Mouse (Mus musculus) C3H10T1/2 (cell line): ENCODE data around the gene 1110008L16Rik. TPM values are rescaled to one million over a fixed set of nuclear protein-coding genes. Genes with fewer than 3 reads are reported as not detected.

Experiments used
- polyA plus RNA-seq, 2 experiments: library from polyadenylated mRNA; unstranded; fragments of >200 nt; fragmentation: generic; extraction: Trizol; gene quantifications; one replicate each; pipeline ENCODE4 v1.2.1; 2012; ENCODE audit warnings: missing spikeins in 2 of 2

1110008L16Rik gene
- 10 to 100 TPM in 1 of 2 experiments, 1 to 10 TPM in 1; 4.0 to 10.8 TPM for polyA plus RNA-seq

DNA sequence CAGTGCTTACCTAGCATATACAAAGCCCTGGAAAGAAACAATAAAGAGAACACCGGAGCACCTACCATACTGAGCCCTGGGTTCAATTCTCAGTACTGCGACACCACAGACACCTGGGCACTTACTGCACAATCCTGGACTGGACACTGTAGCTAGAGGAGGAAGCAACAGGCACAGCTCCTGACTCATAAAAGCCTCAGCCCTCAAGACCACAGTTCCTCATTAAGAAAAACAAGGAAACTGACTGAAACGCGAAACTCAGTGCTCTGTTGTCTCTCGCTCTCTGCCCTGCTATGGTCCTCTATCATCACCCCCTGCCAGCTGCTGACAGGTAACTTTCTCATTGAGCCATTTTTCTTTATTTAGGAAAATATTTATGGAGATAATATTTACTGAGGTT is at the start of gene 1110008L16Rik:
Gene 1110008L16Rik (plus strand): TSS at position 242 of the 400 bp plus-strand sequence.

DNA sequence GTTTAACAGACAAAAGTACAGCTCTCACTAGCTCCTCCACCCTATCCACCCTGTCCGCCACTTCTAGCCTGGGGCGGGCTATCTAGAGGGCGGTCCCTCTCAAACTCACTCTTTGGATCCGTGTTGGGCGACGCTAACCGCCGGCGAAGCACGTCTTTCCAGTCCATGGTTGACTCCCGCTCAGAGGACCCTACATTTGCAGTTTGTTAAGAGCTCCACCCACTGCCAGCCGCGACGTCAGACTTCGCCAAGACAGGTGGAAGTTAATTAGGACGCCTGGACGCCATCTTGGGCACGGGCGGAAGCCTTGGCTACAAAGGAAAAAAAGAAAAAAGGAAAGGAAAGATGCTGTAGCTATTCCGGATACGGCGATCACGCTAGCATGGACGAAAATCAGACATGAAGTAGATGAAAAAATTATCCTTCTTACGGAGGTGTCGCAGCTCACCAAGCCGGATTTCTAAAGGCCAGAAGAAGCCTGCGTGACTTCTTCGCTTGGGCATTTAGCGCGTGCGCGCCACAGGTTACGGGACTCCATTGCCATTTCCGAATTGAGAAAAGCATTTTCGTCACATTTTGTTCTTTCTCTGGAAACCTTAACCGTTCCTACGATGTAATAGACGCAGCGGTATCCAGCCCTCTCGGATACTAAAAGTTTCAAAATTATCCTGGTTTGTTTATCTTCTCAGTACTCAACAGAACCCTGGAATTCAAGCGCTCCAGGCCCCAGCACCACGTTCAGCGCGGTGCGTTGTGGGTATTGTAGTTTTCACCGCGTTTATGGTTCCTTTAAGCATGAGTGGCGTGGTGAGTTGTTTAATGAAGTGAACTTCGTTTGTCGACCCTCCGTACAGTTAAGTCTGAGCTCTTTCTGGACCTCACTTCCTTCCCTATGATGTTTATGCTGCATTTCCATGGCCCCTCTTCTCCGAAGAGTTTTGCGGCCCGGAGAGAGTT is 3.4 kb downstream of the 1110008L16Rik start, which contains the start of gene Ppp2r3c:
Gene Ppp2r3c (minus strand): TSS at position 514 of the 957 bp plus-strand sequence.

DNA sequence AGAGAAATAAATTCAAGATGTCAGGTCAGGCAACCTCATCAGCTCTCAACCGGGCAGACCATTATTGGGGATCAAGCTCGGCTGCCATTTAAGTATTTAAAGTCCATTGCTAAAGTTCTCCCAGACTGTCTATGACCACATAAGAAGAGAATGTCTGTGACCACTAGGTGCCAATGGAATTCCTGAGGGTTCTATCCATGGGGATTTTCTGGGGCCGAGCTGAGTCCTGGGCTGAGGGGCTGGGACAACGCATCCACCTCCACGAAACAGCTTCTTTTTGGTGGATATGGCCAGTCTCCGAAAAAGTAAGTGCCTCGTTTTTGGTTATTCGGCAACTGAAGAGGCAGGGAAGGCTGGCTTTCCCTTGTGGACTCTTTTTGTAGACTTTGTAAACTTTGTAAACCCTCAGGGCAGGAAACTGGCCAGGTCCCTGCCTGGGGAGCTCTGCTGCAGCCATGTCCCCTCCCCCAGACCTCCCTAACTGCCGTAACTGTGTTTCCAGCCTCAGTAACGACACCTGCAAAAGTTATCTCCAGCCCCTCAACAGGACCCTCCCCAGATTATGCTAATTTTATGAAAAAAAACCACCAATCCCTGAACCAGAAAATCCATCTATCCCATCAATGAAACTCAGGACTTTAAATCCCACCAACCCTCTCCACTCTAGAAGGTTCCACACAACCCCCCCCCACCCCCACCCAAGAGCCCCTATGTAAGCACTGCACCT is 84.8 kb downstream of the 1110008L16Rik start, which contains the start of gene Psma6:
Gene Psma6 (plus strand): TSS at position 200 of the 727 bp plus-strand sequence.

Other genes starting within 250 kb of the 1110008L16Rik start
- 1 to 10 TPM in 1 of 2 experiments, under 1 TPM in 1; 0.39 to 4.2 TPM for gene 2700097O09Rik, start 219.5 kb upstream of the 1110008L16Rik start, polyA plus RNA-seq
- gene Srp54a, start 219.3 kb upstream of the 1110008L16Rik start, polyA plus RNA-seq, result 1 to 10 TPM in 1 of 2 experiments, under 1 TPM in 1; 0.78 to 6.1 TPM
- gene Fam177a, start 175.1 kb upstream of the 1110008L16Rik start, polyA plus RNA-seq, result 1 to 10 TPM; 4.5 to 7.2 TPM
- 1 to 10 TPM in 1 of 2 experiments, under 1 TPM in 1; 0.41 to 9.4 TPM for gene Srp54b, start 144.5 kb upstream of the 1110008L16Rik start, polyA plus RNA-seq
- gene 1700047I17Rik2, start 100.0 kb upstream of the 1110008L16Rik start, polyA plus RNA-seq, result not detected
- 10 to 100 TPM in 1 of 2 experiments, under 1 TPM in 1; 0.94 to 10.6 TPM for gene Srp54c, start 69.4 kb upstream of the 1110008L16Rik start, polyA plus RNA-seq
- gene Ppp2r3c, start 3.4 kb downstream of the 1110008L16Rik start, polyA plus RNA-seq, result 1 to 10 TPM in 1 of 2 experiments, under 1 TPM in 1; 0.42 to 3.3 TPM
- gene Psma6, start 84.6 kb downstream of the 1110008L16Rik start, polyA plus RNA-seq, result 100 to 1,000 TPM in 1 of 2 experiments, 10 to 100 TPM in 1; 74.4 to 208 TPM
- 10 to 100 TPM; 72.0 to 88.9 TPM for gene Nfkbia, start 193.1 kb downstream of the 1110008L16Rik start, polyA plus RNA-seq